Mouse (Mus musculus): ENCODE results near the gene Mipep. TPM values are rescaled to one million over a fixed set of nuclear protein-coding genes. Genes with fewer than 3 reads are reported as not detected.

The Mipep gene
- polyA plus RNA-seq, 1 experiment from 2014 or later, result 21.5 TPM

GRCm38 (mm10) chr14:60763746-60764145 lies 20.6 kb upstream of the Mipep start:
- H3K27me3 ChIP-seq (ENCODE audit: control insufficient read depth, insufficient read depth, low read depth, low read length), result no peaks in the 10 kb centered on the region
- H3K9me3 ChIP-seq (ENCODE audit: control insufficient read depth, low read length), result no peaks in the 10 kb centered on the region
- H3K36me3 ChIP-seq (ENCODE audit: control insufficient read depth, insufficient read depth, low read length), result peaks cover 13% of the 10 kb centered on the region; the same call in 1 of the 2 replicates
- H3K4me2 ChIP-seq (ENCODE audit: low read depth, low read length), result no peak overlapping the region
- WGBS, result 84% methylated on average over 5 of the region's 5 CpGs
- peaks cover 3% of the 10 kb centered on the region for H3K4me1 ChIP-seq (replicated peaks; ENCODE audit: control insufficient read depth, insufficient read depth, low read length)
- no peak overlapping the region for H3K4me3 ChIP-seq (ENCODE audit: low read length)
- no peak overlapping the region for H3K27ac ChIP-seq (ENCODE audit: low read length)
- H3K9ac ChIP-seq (ENCODE audit: low read length), result no peak overlapping the region
- ATAC-seq (ENCODE audit: low read depth), result no peak

- H3K27ac ChIP-seq (ENCODE audit: low read length), result no peak overlapping the region
- H3K4me3 ChIP-seq (ENCODE audit: low read length), result no peak overlapping the region
- H3K4me1 ChIP-seq (replicated peaks; ENCODE audit: control insufficient read depth, insufficient read depth, low read length), result peaks cover 3% of the 10 kb centered on the region
- H3K4me2 ChIP-seq (ENCODE audit: low read depth, low read length), result no peak overlapping the region
- no peak for ATAC-seq (ENCODE audit: low read depth)
- no peak overlapping the region for H3K9ac ChIP-seq (ENCODE audit: low read length)
- H3K9me3 ChIP-seq (ENCODE audit: control insufficient read depth, low read length), result no peaks in the 10 kb centered on the region
- no peaks in the 10 kb centered on the region for H3K27me3 ChIP-seq (ENCODE audit: control insufficient read depth, insufficient read depth, low read depth, low read length)
- WGBS, result 64% methylated on average over 4 of the region's 4 CpGs
- H3K36me3 ChIP-seq (ENCODE audit: control insufficient read depth, insufficient read depth, low read length), result peaks cover 12% of the 10 kb centered on the region; the same call in 1 of the 2 replicates
These were observed 19.8 kb upstream of the Mipep start for GRCm38 (mm10) chr14:60764526-60764925.

- Histone ChIP-seq H3K4me1 (replicated peaks; ENCODE audit: control insufficient read depth, insufficient read depth, low read length) (peaks cover 3% of the 10 kb centered on the region), H3K9ac (ENCODE audit: low read length) (no peak overlapping the region), H3K36me3 (ENCODE audit: control insufficient read depth, insufficient read depth, low read length) (peaks cover 11% of the 10 kb centered on the region; the same call in 1 of the 2 replicates), H3K27ac (ENCODE audit: low read length) (no peak overlapping the region), H3K4me3 (ENCODE audit: low read length) (no peak overlapping the region), H3K4me2 (ENCODE audit: low read depth, low read length) (no peak overlapping the region), H3K9me3 (ENCODE audit: control insufficient read depth, low read length) (no peaks in the 10 kb centered on the region), H3K27me3 (ENCODE audit: control insufficient read depth, insufficient read depth, low read depth, low read length) (no peaks in the 10 kb centered on the region)
- 53% methylated on average over 2 of the region's 2 CpGs for WGBS
- ATAC-seq (ENCODE audit: low read depth), result peak; percentile 34; the same call in 1 of the 2 replicates
These were observed 19.3 kb upstream of the Mipep start for GRCm38 (mm10) chr14:60765025-60765424.

- WGBS, result 44% methylated on average over 4 of the region's 4 CpGs
- Histone ChIP-seq H3K27ac (ENCODE audit: low read length) (peak within 1 kb of the TSS; percentile 10; the same call in 1 of the 2 replicates), H3K4me2 (ENCODE audit: low read depth, low read length) (no peak within 1 kb of the TSS)
These were observed 16.5 kb upstream of the Mipep start, which contains the start of gene C1qtnf9 for GRCm38 (mm10) chr14:60767884-60768283. Gene C1qtnf9, plus strand, starts transcription at chr14:60768134.

GRCm38 (mm10) chr14:60769340-60769739 lies 15.0 kb upstream of the Mipep start:
- H3K27me3 ChIP-seq (ENCODE audit: control insufficient read depth, insufficient read depth, low read depth, low read length), result no peaks in the 10 kb centered on the region
- H3K4me3 ChIP-seq (ENCODE audit: low read length), result no peak overlapping the region
- no peaks in the 10 kb centered on the region for H3K36me3 ChIP-seq (ENCODE audit: control insufficient read depth, insufficient read depth, low read length)
- ATAC-seq (ENCODE audit: low read depth), result no peak
- WGBS, result 42% methylated on average over 6 of the region's 6 CpGs
- H3K27ac ChIP-seq (ENCODE audit: low read length), result no peak overlapping the region
- H3K4me1 ChIP-seq (replicated peaks; ENCODE audit: control insufficient read depth, insufficient read depth, low read length), result peaks cover 3% of the 10 kb centered on the region
- H3K9me3 ChIP-seq (ENCODE audit: control insufficient read depth, low read length), result no peaks in the 10 kb centered on the region
- no peak overlapping the region for H3K4me2 ChIP-seq (ENCODE audit: low read depth, low read length)
- H3K9ac ChIP-seq (ENCODE audit: low read length), result no peak overlapping the region

More at GRCm38 (mm10) chr14:60767884-60768283, 16.5 kb upstream of the Mipep start, which contains the start of gene C1qtnf9:
- H3K36me3 ChIP-seq (ENCODE audit: control insufficient read depth, insufficient read depth, low read length), result no peaks in the 10 kb centered on the region
- no peak within 1 kb of the TSS for H3K9ac ChIP-seq (ENCODE audit: low read length)
- peak; percentile 22; the same call in 1 of the 2 replicates for ATAC-seq (ENCODE audit: low read depth)
- H3K27me3 ChIP-seq (ENCODE audit: control insufficient read depth, insufficient read depth, low read depth, low read length), result no peaks in the 10 kb centered on the region
- H3K4me3 ChIP-seq (ENCODE audit: low read length), result no peak within 1 kb of the TSS
- peaks cover 3% of the 10 kb centered on the region for H3K4me1 ChIP-seq (replicated peaks; ENCODE audit: control insufficient read depth, insufficient read depth, low read length)
- H3K9me3 ChIP-seq (ENCODE audit: control insufficient read depth, low read length), result no peaks in the 10 kb centered on the region

GRCm38 (mm10) chr14:60770594-60770993 lies 13.8 kb upstream of the Mipep start:
- H3K36me3 ChIP-seq (ENCODE audit: control insufficient read depth, insufficient read depth, low read length), result no peaks in the 10 kb centered on the region
- H3K4me3 ChIP-seq (ENCODE audit: low read length), result no peak overlapping the region
- no peak overlapping the region for H3K27ac ChIP-seq (ENCODE audit: low read length)
- H3K9ac ChIP-seq (ENCODE audit: low read length), result no peak overlapping the region
- no peaks in the 10 kb centered on the region for H3K9me3 ChIP-seq (ENCODE audit: control insufficient read depth, low read length)
- no peaks in the 10 kb centered on the region for H3K27me3 ChIP-seq (ENCODE audit: control insufficient read depth, insufficient read depth, low read depth, low read length)
- no peak for ATAC-seq (ENCODE audit: low read depth)
- H3K4me1 ChIP-seq (replicated peaks; ENCODE audit: control insufficient read depth, insufficient read depth, low read length), result peaks cover 3% of the 10 kb centered on the region
- 68% methylated on average over 6 of the region's 6 CpGs for WGBS
- H3K4me2 ChIP-seq (ENCODE audit: low read depth, low read length), result no peak overlapping the region

- H3K36me3 ChIP-seq (ENCODE audit: control insufficient read depth, insufficient read depth, low read length), result no peaks in the 10 kb centered on the region
- 6% methylated on average over 8 of the region's 8 CpGs for WGBS
- peak overlapping the region; percentile 42 for H3K4me3 ChIP-seq (ENCODE audit: low read length)
- no peak overlapping the region for H3K27ac ChIP-seq (ENCODE audit: low read length)
- ATAC-seq (ENCODE audit: low read depth), result peak; percentile 65; the same call in 1 of the 2 replicates
- H3K27me3 ChIP-seq (ENCODE audit: control insufficient read depth, insufficient read depth, low read depth, low read length), result no peaks in the 10 kb centered on the region
- peak overlapping the region; percentile 53; the same call in 1 of the 2 replicates for H3K9ac ChIP-seq (ENCODE audit: low read length)
- H3K4me1 ChIP-seq (replicated peaks; ENCODE audit: control insufficient read depth, insufficient read depth, low read length), result peaks cover 3% of the 10 kb centered on the region
- H3K4me2 ChIP-seq (ENCODE audit: low read depth, low read length), result peak overlapping the region; percentile 67
- no peaks in the 10 kb centered on the region for H3K9me3 ChIP-seq (ENCODE audit: control insufficient read depth, low read length)
These were observed 13.3 kb upstream of the Mipep start for GRCm38 (mm10) chr14:60771057-60771456.

- no peaks in the 10 kb centered on the region for H3K27me3 ChIP-seq (ENCODE audit: control insufficient read depth, insufficient read depth, low read depth, low read length)
- no peak overlapping the region for H3K4me2 ChIP-seq (ENCODE audit: low read depth, low read length)
- no peak overlapping the region for H3K27ac ChIP-seq (ENCODE audit: low read length)
- H3K9ac ChIP-seq (ENCODE audit: low read length), result no peak overlapping the region
- no peak for ATAC-seq (ENCODE audit: low read depth)
- WGBS, result 73% methylated on average over 2 of the region's 2 CpGs
- H3K9me3 ChIP-seq (ENCODE audit: control insufficient read depth, low read length), result no peaks in the 10 kb centered on the region
- no peaks in the 10 kb centered on the region for H3K4me1 ChIP-seq (replicated peaks; ENCODE audit: control insufficient read depth, insufficient read depth, low read length)
- no peak overlapping the region for H3K4me3 ChIP-seq (ENCODE audit: low read length)
- no peaks in the 10 kb centered on the region for H3K36me3 ChIP-seq (ENCODE audit: control insufficient read depth, insufficient read depth, low read length)
These were observed 10.9 kb upstream of the Mipep start for GRCm38 (mm10) chr14:60773476-60773875.

GRCm38 (mm10) chr14:60776521-60776920 lies 7.9 kb upstream of the Mipep start:
- H3K27ac ChIP-seq (ENCODE audit: low read length), result no peak overlapping the region
- no peak overlapping the region for H3K4me2 ChIP-seq (ENCODE audit: low read depth, low read length)
- H3K4me3 ChIP-seq (ENCODE audit: low read length), result no peak overlapping the region
- ATAC-seq (ENCODE audit: low read depth), result no peak
- no peaks in the 10 kb centered on the region for H3K27me3 ChIP-seq (ENCODE audit: control insufficient read depth, insufficient read depth, low read depth, low read length)
- no peaks in the 10 kb centered on the region for H3K36me3 ChIP-seq (ENCODE audit: control insufficient read depth, insufficient read depth, low read length)
- H3K4me1 ChIP-seq (replicated peaks; ENCODE audit: control insufficient read depth, insufficient read depth, low read length), result no peaks in the 10 kb centered on the region
- no peaks in the 10 kb centered on the region for H3K9me3 ChIP-seq (ENCODE audit: control insufficient read depth, low read length)
- no peak overlapping the region for H3K9ac ChIP-seq (ENCODE audit: low read length)
- 80% methylated on average over 8 of the region's 8 CpGs for WGBS
